Comparison of ENCODE assay signal across 12 mouse cellular contexts in the genomic region with DNA sequence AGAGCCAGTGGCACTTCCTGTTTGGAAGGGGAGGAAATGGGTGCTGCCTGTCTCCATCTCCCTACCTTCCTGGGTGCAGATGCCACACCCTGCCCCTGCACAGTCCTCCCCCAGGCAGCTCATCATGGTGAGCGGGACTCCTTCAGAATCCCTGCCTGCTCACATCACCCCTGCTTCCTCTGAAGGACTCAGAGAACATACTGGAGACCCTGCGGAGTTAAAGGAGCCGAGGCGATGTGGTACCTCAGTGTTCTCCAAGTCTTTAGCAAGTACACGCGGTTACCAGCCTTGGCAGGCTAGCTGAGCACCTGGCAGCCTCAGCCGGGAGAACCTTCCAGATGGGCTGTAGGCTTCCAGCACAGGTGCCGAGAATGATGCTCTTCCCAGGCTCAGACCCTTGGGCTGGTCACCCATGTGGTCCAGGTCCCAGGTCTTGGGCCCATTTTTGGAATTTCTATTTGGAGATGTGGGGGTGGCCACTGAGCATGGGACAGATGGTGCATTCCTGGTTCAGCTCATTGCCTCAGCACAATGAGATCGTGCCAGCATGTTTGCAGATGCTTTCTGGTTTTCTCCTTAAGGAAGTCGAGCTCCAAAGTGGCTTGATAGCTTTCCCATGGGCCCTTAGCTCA. TPM values are rescaled to one million over a fixed set of nuclear protein-coding genes. Genes with fewer than 3 reads are reported as not detected.
DNase-seq lines count a peak whose midpoint lies in the region; ATAC-seq lines count a peak whose summit lies in the region.
"Had no signal": no experiment of that assay in that cellular context is flagged by ENCODE, and none has a peak within 500 bp of the region (broad histone marks: within the 10 kb centered on the region; RNA-seq: fewer than 3 reads in every experiment).

No protein-coding gene starts in this region.

- intact Hi-C loops in left cerebral cortex, postnatal 10 days (cut with DNase I) = no loop called here
- intact Hi-C loops in heart, postnatal 25 days (cut with DNase I) = no loop called here

- H3K27ac ChIP-seq in heart, embryonic 12.5 days (ENCODE audit: poor library complexity, severe bottlenecking) = no peak overlapping the region
- 0 out of 2 replicates have a peak overlapping the region, but pooled peaks have one; percentile 22 for H3K27ac ChIP-seq in brown adipose tissue, adult 24 weeks (replicated peaks; ENCODE audit: low read depth, low read length)
- H3K27ac ChIP-seq: lung, embryonic 15.5 days; midbrain, embryonic 12.5 days had no signal

- WGBS in heart, embryonic 12.5 days = 74% methylated on average over 10 of the region's 10 CpGs

- H3K36me3 ChIP-seq in heart, embryonic 12.5 days = no peaks in the 10 kb centered on the region
- H3K36me3 ChIP-seq: lung, embryonic 15.5 days; midbrain, embryonic 12.5 days had no signal

- no peaks in the 10 kb centered on the region for H3K27me3 ChIP-seq in heart, embryonic 12.5 days (replicated peaks)
- H3K27me3 ChIP-seq: lung, embryonic 15.5 days; midbrain, embryonic 12.5 days had no signal

- H3K9ac ChIP-seq in heart, embryonic 12.5 days = no peak overlapping the region
- H3K9ac ChIP-seq: lung, embryonic 15.5 days; midbrain, embryonic 12.5 days had no signal

- DNase-seq in heart, adult 11 months = peak; percentile 93
- peak; percentile 61 to 68 for DNase-seq in cerebellum, postnatal 14 days
- DNase-seq in left cerebral cortex, postnatal 10 days (ENCODE audit: extremely low spot score in 1 of 2, low spot score in 2 of 2) = peak; percentile 38 to 48
- no peak for DNase-seq in thymus, postnatal 36 days
- no peak for DNase-seq in heart, postnatal 25 days (ENCODE audit: low spot score)
- DNase-seq in thymus, postnatal 25 days = no peak
- DNase-seq: embryo, embryonic 11 days had no signal

- no peaks in the 10 kb centered on the region; the same call in 1 of the 2 replicates for H3K4me1 ChIP-seq in heart, embryonic 12.5 days (replicated peaks)
- H3K4me1 ChIP-seq in brown adipose tissue, adult 24 weeks (ENCODE audit: control insufficient read depth, insufficient read depth, insufficient read length, low read length) = peaks cover 12% of the 10 kb centered on the region
- H3K4me1 ChIP-seq: lung, embryonic 15.5 days; midbrain, embryonic 12.5 days had no signal

- no peak overlapping the region for H3K4me2 ChIP-seq in heart, embryonic 12.5 days
- H3K4me2 ChIP-seq: lung, embryonic 15.5 days; midbrain, embryonic 12.5 days had no signal

- H3K9me3 ChIP-seq in heart, embryonic 12.5 days (replicated peaks) = no peaks in the 10 kb centered on the region
- H3K9me3 ChIP-seq: lung, embryonic 15.5 days; midbrain, embryonic 12.5 days had no signal

- H3K4me3 ChIP-seq in heart, embryonic 12.5 days = no peak overlapping the region
- H3K4me3 ChIP-seq in brown adipose tissue, adult 24 weeks (ENCODE audit: insufficient read depth, low read depth, low read length) = no peak overlapping the region
- H3K4me3 ChIP-seq: lung, embryonic 15.5 days; midbrain, embryonic 12.5 days had no signal

- ATAC-seq in heart, embryonic 12.5 days (ENCODE audit: insufficient number of reproducible peaks, low FRiP score) = no peak

RNA-seq across cellular contexts. Expression of gene Mapt, which starts 23.3 kb away (rescaled TPM):
- polyA plus RNA-seq in heart, embryonic 12.5 days (2016; fragmentation: Nextera tagmentation; extraction: Ambion mirVana) = 0.41 and 0.98 TPM in 2 replicates
- 20.7 and 29.1 TPM in 2 replicates for polyA plus RNA-seq in brown adipose tissue, adult 24 weeks (2012; ENCODE audit: insufficient read depth, insufficient read length, missing spikeins)
- 100 to 1,000 TPM; 526 to 602 TPM for total RNA-seq in left cerebral cortex, postnatal 10 days (2021)
- 10 to 100 TPM; 67.0 to 70.7 TPM for total RNA-seq in heart, postnatal 25 days (2021)
- total RNA-seq: granulocyte monocyte progenitor cell, adult 5-6 weeks had no signal

Comparison
In these comparisons a context has a peak if more than half of its experiments do, and no peak if none do; other contexts are left out.
1. DNase-seq: peak in heart, adult 11 months (single experiment), cerebellum, postnatal 14 days (2 of 2) and left cerebral cortex, postnatal 10 days (2 of 2); none in thymus, postnatal 36 days (0 of 2), heart, postnatal 25 days (single experiment) and thymus, postnatal 25 days (single experiment).
2. RNA of gene Mapt, which starts 23.3 kb away (total RNA-seq): 526 to 602 TPM in left cerebral cortex, postnatal 10 days; 67.0 to 70.7 TPM in heart, postnatal 25 days; every median in the first group is over 4 times any median in the second.